Mouse (Mus musculus): Measurements from ENCODE around the gene Eaf1.

GRCm38 (mm10) chr14:31557784-31558183, 63.6 kb downstream of the Eaf1 start:
- TF ChIP-seq CTCF (IDR thresholded peaks at IDR 0.05): no peak
- no peak for TF ChIP-seq EP300 (IDR thresholded peaks at IDR 0.05; ENCODE audit: insufficient read depth, low read depth, low read length)
